Mouse (Mus musculus): Measurements from ENCODE around the gene Lyzl6.

DNA sequence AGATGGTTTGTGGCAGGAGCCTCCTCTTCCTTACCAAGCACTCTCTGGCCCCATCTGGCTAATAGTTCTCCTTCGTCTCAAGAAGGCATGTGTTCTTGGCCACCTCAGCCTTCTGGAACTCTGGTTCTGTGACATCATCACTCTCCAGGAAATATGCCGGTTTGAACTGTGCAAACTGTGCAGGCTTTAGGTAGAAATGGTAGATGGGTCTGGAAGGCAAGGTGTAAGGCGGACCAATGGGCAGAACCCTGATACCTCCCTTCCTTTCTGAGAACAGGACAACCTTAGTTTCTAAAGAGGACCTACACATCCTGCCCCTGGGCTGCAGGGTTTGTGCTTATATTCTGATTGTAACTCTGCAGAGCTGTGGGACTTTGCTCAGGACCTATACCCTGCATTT is at the start of gene Lyzl6:
- TF ChIP-seq CTCF (IDR thresholded peaks at IDR 0.05; ENCODE audit: low read depth, low read length) (no peak), EP300 (IDR thresholded peaks at IDR 0.05; ENCODE audit: insufficient read depth, low read depth, low read length) (no peak)

All from ES-Bruce4 (cell line).